Mouse (Mus musculus): Measurements from ENCODE around the gene Klhl5. TPM values are rescaled to one million over a fixed set of nuclear protein-coding genes. Genes with fewer than 3 reads are reported as not detected.

Klhl5 gene
- polyA plus RNA-seq, 1 experiment from 2014 or later: 10.1 TPM

GRCm38 (mm10) chr5:65191601-65192000 is 84.3 kb downstream of the Klhl5 start:
- DNase-seq (ENCODE audit: low spot score): no peak

GRCm38 (mm10) chr5:65194441-65194840 is 87.1 kb downstream of the Klhl5 start:
- no peak for DNase-seq (ENCODE audit: low spot score)

- peak; percentile 100 for DNase-seq (ENCODE audit: low spot score)
Observed at GRCm38 (mm10) chr5:65199346-65200128, 92.2 kb downstream of the Klhl5 start, which contains the start of gene Wdr19. Gene Wdr19, plus strand, starts transcription at chr5:65199696.

GRCm38 (mm10) chr5:65204726-65205125 is 97.4 kb downstream of the Klhl5 start:
- no peak for DNase-seq (ENCODE audit: low spot score)

- peak; percentile 35 for DNase-seq (ENCODE audit: low spot score)
Observed at GRCm38 (mm10) chr5:65213321-65213720, 106.0 kb downstream of the Klhl5 start.

Other genes with a start within 250 kb of the Klhl5 start
- gene Tlr1, start 174.0 kb upstream of the Klhl5 start, polyA plus RNA-seq (2015; fragmentation: Nextera tagmentation; extraction: Ambion mirVana): 1.8 and 2.0 TPM in 2 replicates
- 1.0 and 1.1 TPM in 2 replicates for gene Tlr6, start 147.4 kb upstream of the Klhl5 start, polyA plus RNA-seq (2015; fragmentation: Nextera tagmentation; extraction: Ambion mirVana)
- 9.5 and 10.3 TPM in 2 replicates for gene Fam114a1, start 137.5 kb upstream of the Klhl5 start, polyA plus RNA-seq (2015; fragmentation: Nextera tagmentation; extraction: Ambion mirVana)
- 8.5 and 11.4 TPM in 2 replicates for gene Tmem156, start 15.4 kb upstream of the Klhl5 start, polyA plus RNA-seq (2015; fragmentation: Nextera tagmentation; extraction: Ambion mirVana)
- 2.9 and 3.1 TPM in 2 replicates for gene Wdr19, start 92.2 kb downstream of the Klhl5 start, polyA plus RNA-seq (2015; fragmentation: Nextera tagmentation; extraction: Ambion mirVana)
- gene Rfc1, start 228.1 kb downstream of the Klhl5 start, polyA plus RNA-seq (2015; fragmentation: Nextera tagmentation; extraction: Ambion mirVana): 106 and 119 TPM in 2 replicates
- gene Klb, start 240.8 kb downstream of the Klhl5 start, polyA plus RNA-seq (2015; fragmentation: Nextera tagmentation; extraction: Ambion mirVana): 0.13 TPM in 1 of 2 replicates, not detected in the other